ENCODE assay signal across 8 mouse cellular contexts in the genomic region with DNA sequence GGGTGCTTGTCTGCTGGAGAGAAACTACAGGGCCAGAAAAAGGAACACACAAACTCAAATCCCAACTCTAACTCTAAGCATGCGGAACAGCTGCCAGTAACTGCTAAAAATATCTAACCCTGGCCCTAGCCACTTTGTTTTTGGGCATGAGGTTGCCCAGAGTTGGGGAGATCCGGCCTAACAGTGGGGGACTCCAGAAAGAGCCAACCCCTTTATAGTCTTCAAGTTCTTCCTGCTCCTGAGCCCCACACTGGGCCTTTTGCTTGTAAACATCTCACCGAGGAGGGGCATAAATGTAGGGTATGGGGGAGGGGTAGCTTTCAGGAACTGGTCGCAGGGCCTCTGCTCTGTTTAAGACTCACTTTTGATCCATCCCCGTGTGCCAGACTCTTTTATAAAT. TPM values are rescaled to one million over a fixed set of nuclear protein-coding genes. Genes with fewer than 3 reads are reported as not detected.
A peak's percentile ranks its signal among the peaks of the same experiment; 100 is the strongest.
DNase-seq lines count a peak whose midpoint lies in the region; ATAC-seq and TF ChIP-seq lines count a peak whose summit lies in the region.

No protein-coding gene starts in this region.

- no peak overlapping the region for H3K9ac ChIP-seq in kidney, postnatal 0 days (ENCODE audit: low read depth, low read length)
- no peak overlapping the region for H3K9ac ChIP-seq in forebrain, postnatal 0 days

- no peak for ATAC-seq in kidney, postnatal 0 days (replicated peaks; ENCODE audit: low FRiP score, low read depth)
- no peak for ATAC-seq in forebrain, postnatal 0 days

- peak overlapping the region; percentile 67; the same call in 1 of the 2 replicates for H3K4me2 ChIP-seq in kidney, postnatal 0 days (ENCODE audit: low read length)
- H3K4me2 ChIP-seq in forebrain, postnatal 0 days (ENCODE audit: low read depth) = no peak overlapping the region

- H3K9me3 ChIP-seq in kidney, postnatal 0 days (replicated peaks; ENCODE audit: low read length) = no peaks in the 10 kb centered on the region
- H3K9me3 ChIP-seq in forebrain, postnatal 0 days (ENCODE audit: low read length) = no peaks in the 10 kb centered on the region

- no peaks in the 10 kb centered on the region for H3K27me3 ChIP-seq in kidney, adult 2 months (replicated peaks; ENCODE audit: control insufficient read depth, insufficient read depth, low read length)
- H3K27me3 ChIP-seq in kidney, postnatal 0 days (ENCODE audit: insufficient read depth, low read length) = no peaks in the 10 kb centered on the region
- H3K27me3 ChIP-seq in forebrain, postnatal 0 days (ENCODE audit: insufficient read depth, low read length) = peaks cover 6% of the 10 kb centered on the region; the same call in 1 of the 2 replicates

- no peaks in the 10 kb centered on the region for H3K36me3 ChIP-seq in kidney, adult 2 months (ENCODE audit: control insufficient read depth, insufficient read depth, low read length)
- 0 out of 2 replicates have a peak, but pooled peaks cover 9% of the 10 kb centered on the region for H3K36me3 ChIP-seq in kidney, postnatal 0 days (ENCODE audit: insufficient read depth, low read length)
- peaks cover 11% of the 10 kb centered on the region for H3K36me3 ChIP-seq in forebrain, postnatal 0 days (ENCODE audit: insufficient read depth)

- no peak overlapping the region for H3K4me3 ChIP-seq in kidney, adult 2 months (ENCODE audit: insufficient read depth, low read depth, low read length)
- H3K4me3 ChIP-seq in embryonic fibroblast, embryonic 13.5 days (ENCODE audit: insufficient read depth, low read length) = no peak overlapping the region
- no peak overlapping the region for H3K4me3 ChIP-seq in kidney, postnatal 0 days (replicated peaks; ENCODE audit: low read depth, low read length)
- no peak overlapping the region for H3K4me3 ChIP-seq in forebrain, postnatal 0 days (ENCODE audit: low read depth, low read length)

- TF ChIP-seq CTCF in kidney, adult 2 months (conservative IDR thresholded peaks at IDR 0.05; ENCODE audit: insufficient read depth, insufficient read length, low read depth, low read length) = no peak
- TF ChIP-seq CTCF in embryonic fibroblast, embryonic 13.5 days (IDR thresholded peaks at IDR 0.05; ENCODE audit: borderline replicate concordance, insufficient read depth, low read length) = no peak
- TF ChIP-seq CTCF in kidney, postnatal 0 days (IDR thresholded peaks at IDR 0.05; ENCODE audit: low read depth) = no peak
- TF ChIP-seq CTCF in forebrain, postnatal 0 days (IDR thresholded peaks at IDR 0.05; ENCODE audit: low read depth) = no peak

- TF ChIP-seq POLR2A in kidney, adult 2 months (IDR thresholded peaks at IDR 0.05; ENCODE audit: low read depth, low read length) = no peak
- TF ChIP-seq POLR2A in embryonic fibroblast, embryonic 13.5 days (IDR thresholded peaks at IDR 0.05; ENCODE audit: low read depth, low read length) = no peak

- WGBS in kidney, adult 2 months = 51% methylated on average over 5 of the region's 5 CpGs
- WGBS in kidney, postnatal 0 days = 32% methylated on average over 5 of the region's 5 CpGs
- 32% methylated on average over 5 of the region's 5 CpGs for whole genome bisulfite sequencing in forebrain, postnatal 0 days

- peak overlapping the region; percentile 69 for H3K27ac ChIP-seq in kidney, adult 2 months (ENCODE audit: insufficient read depth, low read depth, low read length)
- H3K27ac ChIP-seq in embryonic fibroblast, embryonic 13.5 days (ENCODE audit: insufficient read depth, low read length) = 0 out of 2 replicates have a peak overlapping the region, but pooled peaks have one; percentile 1
- H3K27ac ChIP-seq in kidney, postnatal 0 days = peak overlapping the region; percentile 31; the same call in 1 of the 2 replicates
- H3K27ac ChIP-seq in forebrain, postnatal 0 days (ENCODE audit: low read depth, low read length) = no peak overlapping the region

- DNase-seq in kidney, adult 2 months = no peak
- no peak for DNase-seq in kidney, postnatal 36 days
- DNase-seq in CD4-positive, CD25-positive, alpha-beta regulatory T cell, adult 2 months (ENCODE audit: low read depth, low spot score) = peak; percentile 60
- DNase-seq in kidney, postnatal 0 days (ENCODE audit: low spot score) = no peak
- DNase-seq in cerebellum, adult 11-12 months = no peak
- DNase-seq in right cerebral cortex, postnatal 25 days = no peak
- DNase-seq in forebrain, postnatal 0 days = no peak

- H3K4me1 ChIP-seq in kidney, adult 2 months (ENCODE audit: control insufficient read depth, insufficient read depth, low read length) = peaks cover 6% of the 10 kb centered on the region; the same call in 1 of the 2 replicates
- H3K4me1 ChIP-seq in embryonic fibroblast, embryonic 13.5 days (ENCODE audit: control insufficient read depth, insufficient read depth, low read length) = peaks cover 11% of the 10 kb centered on the region
- H3K4me1 ChIP-seq in kidney, postnatal 0 days (replicated peaks; ENCODE audit: insufficient read depth, low read length) = peaks cover 6% of the 10 kb centered on the region; the same call in 1 of the 2 replicates
- H3K4me1 ChIP-seq in forebrain, postnatal 0 days (ENCODE audit: insufficient read depth) = peaks cover 8% of the 10 kb centered on the region; the same call in 1 of the 2 replicates

RNA-seq across cellular contexts. Expression of a gene that starts 0.8 kb away (rescaled TPM):
- polyA plus RNA-seq in kidney, adult 2 months (2012; rRNA removed) = 5.0 and 5.8 TPM in 2 replicates
- polyA plus RNA-seq in embryonic fibroblast, embryonic 13.5 days (2011; ENCODE audit: insufficient read length, low read depth, missing spikeins) = 4.9 and 7.2 TPM in 2 replicates
- 13.5 and 15.7 TPM in 2 replicates for polyA plus RNA-seq in kidney, postnatal 0 days (2015; fragmentation: Nextera tagmentation; extraction: Ambion mirVana)
- total RNA-seq in forebrain, postnatal 0 days (2014; rRNA removed) = 5.2 and 5.3 TPM in 2 replicates
- 2.2 and 2.9 TPM in 2 replicates for polyA plus RNA-seq in forebrain, postnatal 0 days (2015; fragmentation: Nextera tagmentation; extraction: Ambion mirVana)

RNA-seq across cellular contexts. Expression of a gene that starts 7.8 kb away (rescaled TPM):
- 1,103 and 1,106 TPM in 2 replicates for polyA plus RNA-seq in kidney, adult 2 months (2012; rRNA removed)
- not detected in 2 replicates for polyA plus RNA-seq in embryonic fibroblast, embryonic 13.5 days (2011; ENCODE audit: insufficient read length, low read depth, missing spikeins)
- polyA plus RNA-seq in kidney, postnatal 0 days (2015; fragmentation: Nextera tagmentation; extraction: Ambion mirVana) = 439 and 476 TPM in 2 replicates
- not detected in 2 replicates for total RNA-seq in forebrain, postnatal 0 days (2014; rRNA removed)
- not detected in 2 replicates for polyA plus RNA-seq in forebrain, postnatal 0 days (2015; fragmentation: Nextera tagmentation; extraction: Ambion mirVana)

RNA-seq across cellular contexts. Expression of a gene that starts 9.8 kb away (rescaled TPM):
- 46.5 and 57.7 TPM in 2 replicates for polyA plus RNA-seq in kidney, adult 2 months (2012; rRNA removed)
- 43.6 and 50.4 TPM in 2 replicates for polyA plus RNA-seq in embryonic fibroblast, embryonic 13.5 days (2011; ENCODE audit: insufficient read length, low read depth, missing spikeins)
- polyA plus RNA-seq in kidney, postnatal 0 days (2015; fragmentation: Nextera tagmentation; extraction: Ambion mirVana) = 92.7 and 93.0 TPM in 2 replicates
- total RNA-seq in forebrain, postnatal 0 days (2014; rRNA removed) = 54.9 and 61.9 TPM in 2 replicates
- polyA plus RNA-seq in forebrain, postnatal 0 days (2015; fragmentation: Nextera tagmentation; extraction: Ambion mirVana) = 108 and 110 TPM in 2 replicates

RNA-seq across cellular contexts. Expression of a gene that starts 40.7 kb away (rescaled TPM):
- polyA plus RNA-seq in kidney, adult 2 months (2012; rRNA removed) = 25.7 and 29.2 TPM in 2 replicates
- 4.0 and 5.1 TPM in 2 replicates for polyA plus RNA-seq in embryonic fibroblast, embryonic 13.5 days (2011; ENCODE audit: insufficient read length, low read depth, missing spikeins)
- 12.6 and 14.5 TPM in 2 replicates for polyA plus RNA-seq in kidney, postnatal 0 days (2015; fragmentation: Nextera tagmentation; extraction: Ambion mirVana)
- total RNA-seq in forebrain, postnatal 0 days (2014; rRNA removed) = 11.8 and 13.2 TPM in 2 replicates
- 8.8 and 14.6 TPM in 2 replicates for polyA plus RNA-seq in forebrain, postnatal 0 days (2015; fragmentation: Nextera tagmentation; extraction: Ambion mirVana)

Comparison
In these comparisons a context has a peak if more than half of its experiments do, and no peak if none do; other contexts are left out.
1. RNA of a gene that starts 7.8 kb away (polyA plus RNA-seq): 1,103 to 1,106 TPM in kidney, adult 2 months and 439 to 476 TPM in kidney, postnatal 0 days; not detected in embryonic fibroblast, embryonic 13.5 days and not detected in forebrain, postnatal 0 days; every median in the first group is over 100 times any median in the second.